Mouse (Mus musculus): ENCODE measurements around the gene Fbln1. TPM values are rescaled to one million over a fixed set of nuclear protein-coding genes. Genes with fewer than 3 reads are reported as not detected.
A peak's percentile ranks its signal among the peaks of the same experiment; 100 is the strongest.

The Fbln1 gene
- total and polyA plus RNA-seq, 2 experiments from 2014 or later, result 50.9 to 60.3 TPM

DNA sequence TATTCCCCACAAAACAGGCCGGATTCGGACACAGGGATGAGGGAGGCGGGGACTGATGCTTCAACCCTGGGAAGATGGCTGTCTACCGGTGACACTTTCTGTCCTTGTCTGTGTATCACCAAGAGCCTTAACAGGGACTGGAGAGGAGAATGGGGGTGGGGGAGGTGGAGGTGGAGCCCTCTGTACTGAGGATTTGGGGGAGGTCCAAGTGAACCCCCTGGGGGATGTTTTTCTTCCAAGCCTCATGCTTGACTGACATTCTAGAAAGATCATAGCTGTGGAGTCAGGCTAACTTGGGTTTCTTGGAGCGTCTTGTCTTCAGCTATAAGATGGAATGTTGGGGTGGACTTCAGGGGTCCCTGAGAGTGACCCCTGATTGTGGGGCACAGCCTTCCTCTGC, 40.3 kb downstream of the Fbln1 start:
- Histone ChIP-seq H3K9me3 (ENCODE audit: low read length) (no peaks in the 10 kb centered on the region), H3K4me2 (ENCODE audit: low read depth) (no peak overlapping the region), H3K4me1 (ENCODE audit: insufficient read depth) (no peaks in the 10 kb centered on the region), H3K27ac (ENCODE audit: low read depth, low read length) (no peak overlapping the region), H3K4me3 (ENCODE audit: low read depth, low read length) (no peak overlapping the region), H3K36me3 (ENCODE audit: insufficient read depth) (peaks cover 10% of the 10 kb centered on the region; the same call in 1 of the 2 replicates), H3K27me3 (ENCODE audit: insufficient read depth, low read length) (no peaks in the 10 kb centered on the region), H3K9ac (no peak overlapping the region)
- ATAC-seq (no peak), DNase-seq (no peak)
- no peak for TF ChIP-seq CTCF (IDR thresholded peaks at IDR 0.05; ENCODE audit: low read depth)
- 93% methylated on average over 5 of the region's 5 CpGs for WGBS

DNA sequence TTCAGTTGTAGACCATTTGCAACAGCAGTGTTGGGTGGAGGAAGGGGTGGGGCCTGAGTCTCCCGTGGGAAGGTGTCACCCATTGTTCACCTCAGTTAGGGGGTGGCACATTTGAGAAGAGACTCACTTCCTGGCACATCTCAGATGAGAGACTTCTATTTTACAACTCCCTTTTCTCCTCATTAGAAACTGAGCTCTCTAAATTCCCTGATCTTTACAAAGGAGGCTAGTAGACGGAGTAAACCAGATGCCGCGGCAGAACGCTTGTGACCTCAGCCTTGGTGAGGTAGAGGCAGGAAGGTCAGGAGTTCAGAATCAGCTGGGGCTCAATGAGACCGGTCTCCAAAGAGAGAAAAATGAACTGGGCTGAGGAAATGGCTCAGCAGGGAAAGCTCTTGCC, 41.2 kb downstream of the Fbln1 start:
- WGBS, result 76% methylated on average over 6 of the region's 6 CpGs
- no peaks in the 10 kb centered on the region for H3K9me3 ChIP-seq (ENCODE audit: low read length)
- TF ChIP-seq CTCF (IDR thresholded peaks at IDR 0.05; ENCODE audit: low read depth), result no peak

DNA sequence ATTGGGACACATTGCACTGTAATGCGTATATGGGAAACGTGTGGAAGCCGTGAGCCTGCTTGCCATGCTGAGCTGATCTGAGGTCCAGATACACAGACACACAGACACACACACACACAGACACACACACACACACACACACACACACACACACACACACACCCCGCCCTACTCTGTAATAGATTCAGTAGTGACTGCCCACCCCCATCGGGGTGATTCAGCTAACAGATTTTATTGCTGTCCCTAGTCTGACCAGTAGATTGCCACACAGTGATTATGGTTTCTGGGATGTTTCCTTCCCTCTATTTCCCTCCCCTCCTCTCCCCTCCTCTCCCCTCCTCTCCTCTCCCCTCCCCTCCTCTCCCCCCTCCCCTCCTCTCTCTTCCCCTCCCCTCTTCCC, 42.6 kb downstream of the Fbln1 start:
- no peaks in the 10 kb centered on the region for H3K27me3 ChIP-seq (ENCODE audit: insufficient read depth, low read length)
- DNase-seq (no peak), ATAC-seq (no peak)
- no peak overlapping the region for H3K4me3 ChIP-seq (ENCODE audit: low read depth, low read length)
- H3K9ac ChIP-seq, result no peak overlapping the region
- 0 out of 2 replicates have a peak, but pooled peaks cover 8% of the 10 kb centered on the region for H3K36me3 ChIP-seq (ENCODE audit: insufficient read depth)
- no peak for TF ChIP-seq CTCF (IDR thresholded peaks at IDR 0.05; ENCODE audit: low read depth)
- WGBS, result 78% methylated on average over 5 of the region's 5 CpGs
- H3K27ac ChIP-seq (ENCODE audit: low read depth, low read length), result no peak overlapping the region
- H3K4me1 ChIP-seq (ENCODE audit: insufficient read depth), result no peaks in the 10 kb centered on the region
- no peaks in the 10 kb centered on the region for H3K9me3 ChIP-seq (ENCODE audit: low read length)
- no peak overlapping the region for H3K4me2 ChIP-seq (ENCODE audit: low read depth)

More for the DNA sequence above, 41.2 kb downstream of the Fbln1 start:
- H3K36me3 ChIP-seq (ENCODE audit: insufficient read depth), result peaks cover 15% of the 10 kb centered on the region; the same call in 1 of the 2 replicates
- no peaks in the 10 kb centered on the region for H3K27me3 ChIP-seq (ENCODE audit: insufficient read depth, low read length)
- H3K9ac ChIP-seq, result no peak overlapping the region
- no peak overlapping the region for H3K4me2 ChIP-seq (ENCODE audit: low read depth)
- no peak overlapping the region for H3K27ac ChIP-seq (ENCODE audit: low read depth, low read length)
- no peak overlapping the region for H3K4me3 ChIP-seq (ENCODE audit: low read depth, low read length)
- no peak for ATAC-seq
- no peaks in the 10 kb centered on the region for H3K4me1 ChIP-seq (ENCODE audit: insufficient read depth)
- DNase-seq, result no peak

DNA sequence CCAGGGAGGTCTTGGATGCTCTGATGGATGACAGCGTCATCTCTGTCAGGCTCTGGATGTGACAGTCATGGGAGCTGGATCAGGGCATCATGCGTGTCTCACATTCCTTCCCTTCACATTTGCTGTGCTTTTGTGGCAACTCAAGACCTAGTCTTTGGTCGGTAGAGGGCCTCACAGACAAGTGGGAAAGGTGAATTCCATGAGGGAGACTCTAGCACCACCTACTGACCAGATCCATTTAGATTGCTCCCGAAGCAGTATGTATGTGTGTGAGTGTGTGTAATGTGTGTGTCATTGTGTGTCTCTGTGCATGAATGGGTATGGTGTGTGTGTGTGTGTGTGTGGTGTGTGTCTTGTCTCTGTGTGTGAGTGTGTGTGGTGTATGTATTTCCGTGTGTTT, 43.5 kb downstream of the Fbln1 start:
- Histone ChIP-seq H3K9ac (no peak overlapping the region), H3K4me1 (ENCODE audit: insufficient read depth) (no peaks in the 10 kb centered on the region), H3K4me3 (ENCODE audit: low read depth, low read length) (no peak overlapping the region), H3K27me3 (ENCODE audit: insufficient read depth, low read length) (no peaks in the 10 kb centered on the region), H3K9me3 (ENCODE audit: low read length) (no peaks in the 10 kb centered on the region), H3K27ac (ENCODE audit: low read depth, low read length) (no peak overlapping the region), H3K4me2 (ENCODE audit: low read depth) (no peak overlapping the region), H3K36me3 (ENCODE audit: insufficient read depth) (0 out of 2 replicates have a peak, but pooled peaks cover 8% of the 10 kb centered on the region)
- peak; percentile 86 for DNase-seq
- ATAC-seq, result peak; percentile 85
- WGBS, result 48% methylated on average over 5 of the region's 5 CpGs
- TF ChIP-seq CTCF (IDR thresholded peaks at IDR 0.05; ENCODE audit: low read depth), result peak; percentile 100

DNA sequence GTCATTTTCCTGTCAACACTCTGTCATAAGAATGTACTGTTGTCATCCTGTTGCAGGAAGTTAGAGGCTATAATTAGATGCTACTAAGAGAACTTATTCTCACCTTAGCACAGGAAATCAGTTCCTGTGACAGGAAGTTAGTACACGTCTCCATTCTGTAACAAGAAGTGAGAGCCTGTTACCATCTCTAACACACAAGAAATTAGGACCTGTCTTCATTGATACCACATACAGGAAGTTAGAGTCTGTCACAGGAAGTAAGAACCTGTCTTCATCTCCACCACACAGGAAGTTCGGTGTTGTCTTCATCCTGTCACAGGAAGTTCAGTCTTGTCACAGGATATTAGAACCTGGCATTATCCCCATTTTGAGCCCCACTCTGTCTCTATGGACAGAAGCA, 44.7 kb downstream of the Fbln1 start:
- WGBS, result 90% methylated on average over 2 of the region's 2 CpGs

DNA sequence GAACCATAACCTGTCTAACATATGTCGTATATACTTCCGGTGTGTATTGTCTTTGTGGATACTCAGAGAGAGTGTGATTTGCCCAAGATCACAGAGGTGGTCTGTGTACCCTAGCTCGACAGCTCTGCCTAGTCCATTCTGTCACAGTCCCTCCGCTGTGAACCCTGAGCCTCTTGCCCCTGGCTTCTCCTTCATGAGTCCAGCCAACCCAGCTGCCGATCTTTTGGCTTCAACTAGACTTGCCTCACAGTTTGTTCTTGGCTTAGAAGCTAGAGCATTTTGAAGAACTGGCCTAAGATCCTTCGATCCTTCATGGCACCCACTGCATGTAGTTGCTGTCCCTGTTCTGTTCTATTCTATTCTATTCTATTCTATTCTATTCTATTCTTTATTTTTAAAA, 46.7 kb downstream of the Fbln1 start:
- no peak overlapping the region for H3K4me2 ChIP-seq (ENCODE audit: low read depth)
- 92% methylated on average over 6 of the region's 6 CpGs for WGBS
- no peak overlapping the region for H3K9ac ChIP-seq
- TF ChIP-seq CTCF (IDR thresholded peaks at IDR 0.05; ENCODE audit: low read depth), result no peak
- H3K36me3 ChIP-seq (ENCODE audit: insufficient read depth), result 0 out of 2 replicates have a peak, but pooled peaks cover 8% of the 10 kb centered on the region
- no peak overlapping the region for H3K4me3 ChIP-seq (ENCODE audit: low read depth, low read length)
- ATAC-seq (no peak), DNase-seq (no peak)
- H3K9me3 ChIP-seq (ENCODE audit: low read length), result no peaks in the 10 kb centered on the region
- no peaks in the 10 kb centered on the region for H3K27me3 ChIP-seq (ENCODE audit: insufficient read depth, low read length)
- H3K27ac ChIP-seq (ENCODE audit: low read depth, low read length), result no peak overlapping the region
- no peaks in the 10 kb centered on the region for H3K4me1 ChIP-seq (ENCODE audit: insufficient read depth)

More for the DNA sequence above, 44.7 kb downstream of the Fbln1 start:
- Histone ChIP-seq H3K4me2 (ENCODE audit: low read depth) (no peak overlapping the region), H3K4me1 (ENCODE audit: insufficient read depth) (no peaks in the 10 kb centered on the region), H3K36me3 (ENCODE audit: insufficient read depth) (0 out of 2 replicates have a peak, but pooled peaks cover 8% of the 10 kb centered on the region), H3K9me3 (ENCODE audit: low read length) (no peaks in the 10 kb centered on the region), H3K4me3 (ENCODE audit: low read depth, low read length) (no peak overlapping the region), H3K9ac (no peak overlapping the region), H3K27me3 (ENCODE audit: insufficient read depth, low read length) (no peaks in the 10 kb centered on the region), H3K27ac (ENCODE audit: low read depth, low read length) (no peak overlapping the region)
- DNase-seq (no peak), ATAC-seq (no peak)
- TF ChIP-seq CTCF (IDR thresholded peaks at IDR 0.05; ENCODE audit: low read depth), result no peak

DNA sequence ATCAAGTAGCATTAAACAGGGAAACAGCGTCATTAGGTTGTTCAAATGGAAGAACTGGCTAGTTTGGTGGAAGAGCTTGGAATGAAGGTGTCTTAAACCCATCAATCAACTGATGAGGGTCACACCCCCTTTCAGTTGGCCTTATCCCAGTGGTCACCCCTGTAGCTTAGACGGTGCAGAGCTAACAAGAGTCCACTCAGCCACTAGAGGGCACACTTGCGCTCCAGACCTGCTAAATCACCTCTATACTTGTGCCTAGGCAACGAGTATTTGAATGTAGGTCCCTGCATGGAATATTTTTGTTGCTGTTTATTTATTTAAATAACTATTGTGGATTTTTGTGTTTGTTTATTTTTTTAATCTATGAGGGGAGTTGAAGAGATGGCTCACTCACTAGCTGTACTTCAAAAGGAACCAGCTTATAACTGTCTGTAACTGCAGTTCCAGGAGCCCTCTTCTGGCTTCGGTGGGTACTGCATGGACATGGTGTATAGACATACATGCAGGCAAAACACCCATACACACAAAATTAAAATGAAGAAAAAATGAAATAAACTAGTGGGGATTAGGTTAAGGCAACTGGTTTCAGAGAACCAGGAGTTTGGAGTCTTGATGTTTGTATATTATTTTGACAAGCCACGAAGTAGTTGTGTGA, 52.2 kb downstream of the Fbln1 start:
- TF ChIP-seq CTCF (IDR thresholded peaks at IDR 0.05; ENCODE audit: low read depth), result peak; percentile 74
- H3K36me3 ChIP-seq (ENCODE audit: insufficient read depth), result no peaks in the 10 kb centered on the region
- ATAC-seq, result peak; percentile 53
- H3K9me3 ChIP-seq (ENCODE audit: low read length), result 0 out of 2 replicates have a peak, but pooled peaks cover 6% of the 10 kb centered on the region
- H3K4me2 ChIP-seq (ENCODE audit: low read depth), result no peak overlapping the region
- 72% methylated on average over 6 of the region's 6 CpGs for WGBS
- no peak overlapping the region for H3K27ac ChIP-seq (ENCODE audit: low read depth, low read length)
- no peaks in the 10 kb centered on the region for H3K27me3 ChIP-seq (ENCODE audit: insufficient read depth, low read length)
- H3K4me3 ChIP-seq (ENCODE audit: low read depth, low read length), result no peak overlapping the region
- no peaks in the 10 kb centered on the region for H3K4me1 ChIP-seq (ENCODE audit: insufficient read depth)
- no peak overlapping the region for H3K9ac ChIP-seq
- DNase-seq, result peak; percentile 73
